Mouse (Mus musculus) limb, embryonic 13.5 days (tissue): ENCODE measurements around the gene Lypla2. TPM values are rescaled to one million over a fixed set of nuclear protein-coding genes. Genes with fewer than 3 reads are reported as not detected.

Source experiments
- ATAC-seq: fragments of 200-750 bp; cut with Nextera tagmentation; 2 replicates; pipeline ENCODE4 v1.8.0; 2017; ENCODE audit warnings: low read depth, moderate number of reproducible peaks, moderate TSS enrichment; ENCODE audit not compliant: low FRiP score
- H3K27ac ChIP-seq: fragments of 300-500 bp; sonication (generic); 2 replicates; pipeline ENCODE4 v1.5.1; 2015; ENCODE audit warnings: inconsistent platforms, mild to moderate bottlenecking, moderate library complexity
- H3K27me3 ChIP-seq: fragments of 300-500 bp; sonication (generic); 2 replicates; pipeline ENCODE4 v1.6.1; 2015; ENCODE audit warnings: mild to moderate bottlenecking, inconsistent platforms
- H3K36me3 ChIP-seq: fragments of 300-500 bp; sonication (generic); 2 replicates; pipeline ENCODE4 v1.6.1; 2015; ENCODE audit warnings: inconsistent platforms, mild to moderate bottlenecking, moderate library complexity
- H3K4me1 ChIP-seq: fragments of 300-500 bp; sonication (generic); 2 replicates; pipeline ENCODE4 v1.6.1; 2015; ENCODE audit warnings: inconsistent platforms
- H3K4me2 ChIP-seq: fragments of 300-500 bp; sonication (generic); replicated peaks from 2 replicates; pipeline ENCODE4 v1.6.1; 2015; ENCODE audit warnings: inconsistent platforms, mild to moderate bottlenecking, moderate library complexity
- H3K4me3 ChIP-seq: fragments of 300-500 bp; sonication (generic); 2 replicates; pipeline ENCODE4 v1.5.1; 2015; ENCODE audit warnings: moderate library complexity, mild to moderate bottlenecking, inconsistent platforms
- H3K9ac ChIP-seq: fragments of 300-500 bp; sonication (generic); 2 replicates; pipeline ENCODE4 v1.6.1; 2015; ENCODE audit warnings: mild to moderate bottlenecking, inconsistent platforms
- H3K9me3 ChIP-seq: fragments of 300-500 bp; sonication (generic); 2 replicates; pipeline ENCODE4 v1.6.1; 2016; ENCODE audit warnings: inconsistent platforms
- WGBS: fragments of 180-500 bp; shearing (Covaris S2); methylation state at CpG from one replicate; pipeline ENCODE4 v1.1.7; 2015; 5-methylcytosine and 5-hydroxymethylcytosine counted together
- polyA plus RNA-seq: library from polyadenylated mRNA; unstranded; fragments of >200 nt; fragmentation: Nextera tagmentation; extraction: Ambion mirVana; gene quantifications from 2 replicates; pipeline ENCODE4 v1.2.1, GENCODE M21; 2015

The Lypla2 gene
- 121 and 124 TPM in 2 replicates for polyA plus RNA-seq

- Histone ChIP-seq H3K27me3 (no peaks in the 10 kb centered on the region), H3K9me3 (no peaks in the 10 kb centered on the region), H3K4me1 (peaks cover 20% of the 10 kb centered on the region), H3K36me3 (peaks cover 63% of the 10 kb centered on the region), H3K27ac (peak within 1 kb of the TSS; percentile 58; the same call in 1 of the 2 replicates), H3K4me3 (peak within 1 kb of the TSS; percentile 100), H3K4me2 (peak within 1 kb of the TSS; percentile 98), H3K9ac (peak within 1 kb of the TSS; percentile 96)
- WGBS, result under 1% methylated on average over 19 of the region's 19 CpGs
- peak; percentile 86 for ATAC-seq
These were observed at the start of gene Lypla2 for GRCm38 (mm10) chr4:135972556-135972906. Gene Lypla2, minus strand, starts transcription at chr4:135972626.

GRCm38 (mm10) chr4:136021549-136022047 is 49.2 kb upstream of the Lypla2 start, which contains the start of gene Eloa:
Gene Eloa, minus strand, starts transcription at chr4:136021763.
- Histone ChIP-seq H3K4me3 (peak within 1 kb of the TSS; percentile 100), H3K27me3 (no peaks in the 10 kb centered on the region), H3K9ac (peak within 1 kb of the TSS; percentile 99), H3K9me3 (no peaks in the 10 kb centered on the region), H3K36me3 (no peaks in the 10 kb centered on the region; the same call in 1 of the 2 replicates), H3K4me1 (peaks cover 13% of the 10 kb centered on the region), H3K4me2 (peak within 1 kb of the TSS; percentile 97), H3K27ac (peak within 1 kb of the TSS; percentile 86)
- 1% methylated on average over 30 of the region's 48 CpGs for WGBS
- ATAC-seq, result peak; percentile 99

GRCm38 (mm10) chr4:136020743-136021548 is 48.5 kb upstream of the Lypla2 start:
- H3K4me2 ChIP-seq, result peak overlapping the region; percentile 97
- H3K9ac ChIP-seq, result peak overlapping the region; percentile 99
- WGBS, result under 1% methylated on average over 36 of the region's 62 CpGs
- ATAC-seq, result peak; percentile 75
- peaks cover 13% of the 10 kb centered on the region for H3K4me1 ChIP-seq
- no peaks in the 10 kb centered on the region; the same call in 1 of the 2 replicates for H3K36me3 ChIP-seq
- no peaks in the 10 kb centered on the region for H3K27me3 ChIP-seq
- H3K4me3 ChIP-seq, result peak overlapping the region; percentile 100
- peak overlapping the region; percentile 86 for H3K27ac ChIP-seq
- no peaks in the 10 kb centered on the region for H3K9me3 ChIP-seq

GRCm38 (mm10) chr4:136016059-136016602 is 43.7 kb upstream of the Lypla2 start:
- no peak for ATAC-seq
- H3K9me3 ChIP-seq, result no peaks in the 10 kb centered on the region
- H3K4me3 ChIP-seq, result no peak overlapping the region
- no peak overlapping the region for H3K27ac ChIP-seq
- H3K27me3 ChIP-seq, result no peaks in the 10 kb centered on the region
- peaks cover 13% of the 10 kb centered on the region for H3K4me1 ChIP-seq
- no peak overlapping the region for H3K4me2 ChIP-seq
- peaks cover 28% of the 10 kb centered on the region for H3K36me3 ChIP-seq
- WGBS, result 74% methylated on average over 3 of the region's 3 CpGs
- no peak overlapping the region for H3K9ac ChIP-seq

DNA sequence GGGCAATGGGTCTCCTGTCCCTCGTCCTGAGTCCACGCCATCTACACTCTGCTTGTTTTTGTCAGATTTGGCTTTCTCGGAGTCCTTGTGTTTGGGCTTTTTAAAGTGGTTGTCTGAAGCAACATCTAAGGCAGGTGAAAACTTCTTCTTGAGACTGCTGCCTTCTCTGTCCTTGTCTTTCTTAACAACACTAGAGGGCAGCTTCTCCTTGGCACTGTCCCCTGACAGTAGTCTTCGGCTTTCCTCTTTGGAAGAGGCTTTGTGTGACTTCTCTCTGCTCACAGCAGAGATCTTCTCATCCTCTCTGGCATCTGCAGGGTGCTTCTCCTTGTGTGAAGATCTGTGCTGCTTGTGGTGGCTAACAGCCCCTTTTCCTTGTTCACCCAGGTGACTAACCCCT is 38.2 kb upstream of the Lypla2 start:
- Histone ChIP-seq H3K4me2 (no peak overlapping the region), H3K4me3 (no peak overlapping the region), H3K36me3 (peaks cover 80% of the 10 kb centered on the region), H3K27ac (no peak overlapping the region), H3K9me3 (no peaks in the 10 kb centered on the region), H3K9ac (no peak overlapping the region), H3K4me1 (no peaks in the 10 kb centered on the region), H3K27me3 (no peaks in the 10 kb centered on the region)
- 96% methylated on average over 4 of the region's 4 CpGs for WGBS
- ATAC-seq, result no peak

DNA sequence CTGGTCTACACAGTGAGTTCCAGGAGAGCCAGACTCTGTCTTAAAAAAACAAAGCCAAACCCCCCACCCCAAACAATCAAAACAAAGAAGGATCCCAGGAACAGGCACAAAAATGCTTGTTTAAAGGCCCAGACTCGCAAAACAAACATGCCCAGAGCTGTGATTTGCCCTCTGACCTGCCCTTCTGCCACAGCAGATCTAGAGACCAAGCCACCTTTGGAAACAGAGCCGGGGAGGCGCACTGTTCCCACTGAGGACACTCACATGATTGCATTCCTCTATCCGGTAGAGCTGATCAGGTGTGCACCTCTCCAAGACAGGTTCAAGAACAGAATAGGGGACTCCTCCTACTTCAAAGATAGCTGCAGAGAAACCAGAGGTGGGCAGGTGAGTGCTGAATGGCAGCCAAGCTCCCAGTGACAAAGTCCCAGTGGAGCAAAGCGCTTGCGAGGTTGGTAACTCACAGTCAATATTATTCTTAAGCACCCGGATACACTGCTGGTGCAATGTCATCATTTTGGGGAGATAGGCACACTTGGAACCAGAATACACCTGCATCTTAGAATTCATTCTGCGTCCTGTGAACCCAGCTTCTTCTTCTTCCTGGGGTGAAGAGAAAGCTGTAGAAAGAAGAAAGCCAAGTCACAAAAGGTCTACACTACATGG is 36.5 kb upstream of the Lypla2 start:
- no peak for ATAC-seq
- H3K4me3 ChIP-seq, result no peak overlapping the region
- no peak overlapping the region for H3K4me2 ChIP-seq
- no peaks in the 10 kb centered on the region for H3K9me3 ChIP-seq
- WGBS, result 94% methylated on average over 8 of the region's 8 CpGs
- no peaks in the 10 kb centered on the region for H3K4me1 ChIP-seq
- no peaks in the 10 kb centered on the region for H3K27me3 ChIP-seq
- H3K36me3 ChIP-seq, result peaks cover 94% of the 10 kb centered on the region
- H3K27ac ChIP-seq, result no peak overlapping the region
- H3K9ac ChIP-seq, result no peak overlapping the region

DNA sequence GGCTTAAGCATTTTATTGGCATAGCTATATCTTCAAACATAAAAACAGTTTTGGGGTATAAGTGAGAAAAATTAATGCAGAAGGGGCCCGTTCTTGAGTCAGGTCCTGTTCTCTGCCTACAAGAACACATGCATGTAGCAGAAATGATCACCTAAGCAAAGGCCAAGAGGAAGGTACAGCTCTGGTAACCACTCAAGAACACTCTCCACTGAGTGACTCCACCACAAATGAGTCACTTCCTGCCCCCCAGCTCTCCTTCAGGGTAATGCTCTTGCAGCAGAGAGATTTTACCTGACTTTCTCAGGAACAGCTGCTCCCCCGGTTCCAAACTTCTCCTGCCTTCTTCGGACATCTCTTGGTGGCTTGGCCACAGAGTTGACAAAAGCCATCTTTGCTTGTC is 34.4 kb upstream of the Lypla2 start:
- Histone ChIP-seq H3K9me3 (no peaks in the 10 kb centered on the region), H3K4me2 (no peak overlapping the region), H3K9ac (no peak overlapping the region), H3K36me3 (peaks cover 96% of the 10 kb centered on the region), H3K4me3 (no peak overlapping the region), H3K27ac (no peak overlapping the region), H3K27me3 (no peaks in the 10 kb centered on the region), H3K4me1 (no peaks in the 10 kb centered on the region)
- no peak for ATAC-seq
- 94% methylated on average over 3 of the region's 3 CpGs for WGBS

GRCm38 (mm10) chr4:136004921-136005320 is 32.5 kb upstream of the Lypla2 start:
- Histone ChIP-seq H3K4me3 (no peak overlapping the region), H3K4me2 (no peak overlapping the region), H3K27ac (no peak overlapping the region), H3K9me3 (no peaks in the 10 kb centered on the region), H3K4me1 (no peaks in the 10 kb centered on the region), H3K9ac (no peak overlapping the region), H3K36me3 (peaks cover 84% of the 10 kb centered on the region), H3K27me3 (no peaks in the 10 kb centered on the region)
- ATAC-seq, result no peak
- 95% methylated on average over 2 of the region's 2 CpGs for WGBS

- no peak overlapping the region for H3K4me3 ChIP-seq
- peaks cover 77% of the 10 kb centered on the region for H3K36me3 ChIP-seq
- 93% methylated on average over 5 of the region's 5 CpGs for WGBS
These were observed 31.8 kb upstream of the Lypla2 start for GRCm38 (mm10) chr4:136004107-136004675.

GRCm38 (mm10) chr4:135995118-135995517 is 22.7 kb upstream of the Lypla2 start:
- peaks cover 9% of the 10 kb centered on the region for H3K9me3 ChIP-seq
- no peak overlapping the region for H3K9ac ChIP-seq
- WGBS, result 85% methylated on average over 4 of the region's 4 CpGs
- ATAC-seq, result no peak
- no peak overlapping the region for H3K4me2 ChIP-seq
- no peak overlapping the region for H3K27ac ChIP-seq
- no peaks in the 10 kb centered on the region for H3K27me3 ChIP-seq
- H3K4me3 ChIP-seq, result no peak overlapping the region
- H3K36me3 ChIP-seq, result no peaks in the 10 kb centered on the region
- no peaks in the 10 kb centered on the region for H3K4me1 ChIP-seq

More at GRCm38 (mm10) chr4:136004107-136004675, 31.8 kb upstream of the Lypla2 start:
- Histone ChIP-seq H3K9ac (no peak overlapping the region), H3K27me3 (no peaks in the 10 kb centered on the region), H3K27ac (no peak overlapping the region), H3K4me1 (no peaks in the 10 kb centered on the region), H3K4me2 (no peak overlapping the region), H3K9me3 (no peaks in the 10 kb centered on the region)
- no peak for ATAC-seq

- H3K4me3 ChIP-seq, result no peak overlapping the region
- no peak overlapping the region for H3K27ac ChIP-seq
- peaks cover 9% of the 10 kb centered on the region for H3K9me3 ChIP-seq
- H3K4me2 ChIP-seq, result no peak overlapping the region
- no peaks in the 10 kb centered on the region for H3K36me3 ChIP-seq
- H3K27me3 ChIP-seq, result no peaks in the 10 kb centered on the region
- no peak overlapping the region for H3K9ac ChIP-seq
- WGBS, result 98% methylated on average over 6 of the region's 6 CpGs
- H3K4me1 ChIP-seq, result no peaks in the 10 kb centered on the region
- no peak for ATAC-seq
These were observed 21.5 kb upstream of the Lypla2 start for GRCm38 (mm10) chr4:135993941-135994340.

GRCm38 (mm10) chr4:135987714-135988113 is 15.3 kb upstream of the Lypla2 start:
- Histone ChIP-seq H3K4me1 (peaks cover 16% of the 10 kb centered on the region), H3K27me3 (no peaks in the 10 kb centered on the region), H3K9ac (peak overlapping the region; percentile 96; the same call in 1 of the 2 replicates), H3K4me3 (peak overlapping the region; percentile 96), H3K36me3 (peaks cover 32% of the 10 kb centered on the region), H3K27ac (peak overlapping the region; percentile 81), H3K9me3 (no peaks in the 10 kb centered on the region), H3K4me2 (peak overlapping the region; percentile 90)
- 67% methylated on average over 9 of the region's 9 CpGs for WGBS
- no peak for ATAC-seq
